Mouse (Mus musculus) lung, embryonic 15.5 days (tissue): Measurements from ENCODE around the gene Appbp2. TPM values are rescaled to one million over a fixed set of nuclear protein-coding genes. Genes with fewer than 3 reads are reported as not detected.
A peak's percentile ranks its signal among the peaks of the same experiment; 100 is the strongest.

ENCODE experiments used
- ATAC-seq: fragments of 200-750 bp; cut with Nextera tagmentation; 2 replicates; pipeline ENCODE4 v1.8.0; 2017; ENCODE audit warnings: moderate number of reproducible peaks, borderline replicate concordance; ENCODE audit not compliant: low FRiP score, low TSS enrichment; ENCODE audit errors: extremely low read depth
- H3K27ac ChIP-seq: fragments of 300-500 bp; sonication (generic); 2 replicates; pipeline ENCODE4 v1.5.1; 2015; ENCODE audit warnings: moderate library complexity, mild to moderate bottlenecking, inconsistent platforms
- H3K27me3 ChIP-seq: fragments of 300-500 bp; sonication (generic); 2 replicates; pipeline ENCODE4 v1.6.1; 2015; ENCODE audit warnings: inconsistent platforms
- H3K36me3 ChIP-seq: fragments of 300-500 bp; sonication (generic); 2 replicates; pipeline ENCODE4 v1.6.1; 2015; ENCODE audit warnings: inconsistent platforms
- H3K4me1 ChIP-seq: fragments of 300-500 bp; sonication (generic); 2 replicates; pipeline ENCODE4 v1.6.1; 2015; ENCODE audit warnings: inconsistent platforms
- H3K4me2 ChIP-seq: fragments of 300-500 bp; sonication (generic); 2 replicates; pipeline ENCODE4 v1.6.1; 2015; ENCODE audit warnings: inconsistent platforms, mild to moderate bottlenecking, moderate library complexity
- H3K4me3 ChIP-seq: fragments of 300-500 bp; sonication (generic); 2 replicates; pipeline ENCODE4 v1.5.1; 2015; ENCODE audit warnings: mild to moderate bottlenecking, inconsistent platforms
- H3K9ac ChIP-seq: fragments of 300-500 bp; sonication (generic); 2 replicates; pipeline ENCODE4 v1.6.1; 2015; ENCODE audit warnings: inconsistent platforms
- H3K9me3 ChIP-seq: fragments of 300-500 bp; sonication (generic); 2 replicates; pipeline ENCODE4 v1.6.1; 2016; ENCODE audit warnings: inconsistent platforms
- WGBS: fragments of 180-500 bp; shearing (Covaris S2); methylation state at CpG from one replicate; pipeline ENCODE4 v1.1.7; 2015; 5-methylcytosine and 5-hydroxymethylcytosine counted together
- polyA plus RNA-seq: library from polyadenylated mRNA; unstranded; fragments of >200 nt; fragmentation: Nextera tagmentation; extraction: Ambion mirVana; gene quantifications from 2 replicates; pipeline ENCODE4 v1.2.1, GENCODE M21; 2015

Appbp2 gene
- polyA plus RNA-seq, 1 experiment from 2014 or later: 43.3 TPM

GRCm38 (mm10) chr11:85139581-85140540 is 95.1 kb downstream of the Appbp2 start, which contains the start of gene Usp32:
Gene Usp32 (minus strand): TSS chr11:85140161.
- H3K4me1 ChIP-seq: peaks cover 5% of the 10 kb centered on the region
- peak; percentile 98 for ATAC-seq
- no peaks in the 10 kb centered on the region for H3K9me3 ChIP-seq
- H3K27ac ChIP-seq: peak within 1 kb of the TSS; percentile 71
- no peaks in the 10 kb centered on the region for H3K27me3 ChIP-seq
- peak within 1 kb of the TSS; percentile 79 for H3K4me2 ChIP-seq
- WGBS: under 1% methylated on average over 82 of the region's 94 CpGs
- no peaks in the 10 kb centered on the region for H3K36me3 ChIP-seq
- H3K9ac ChIP-seq: peak within 1 kb of the TSS; percentile 77
- peak within 1 kb of the TSS; percentile 98 for H3K4me3 ChIP-seq

- Histone ChIP-seq H3K36me3 (no peaks in the 10 kb centered on the region), H3K4me3 (peak overlapping the region; percentile 98), H3K9me3 (no peaks in the 10 kb centered on the region), H3K27ac (peak overlapping the region; percentile 71), H3K9ac (peak overlapping the region; percentile 77), H3K4me2 (peak overlapping the region; percentile 79), H3K4me1 (peaks cover 5% of the 10 kb centered on the region), H3K27me3 (no peaks in the 10 kb centered on the region)
- no peak for ATAC-seq
- under 1% methylated on average over 17 of the region's 17 CpGs for WGBS
Observed at GRCm38 (mm10) chr11:85138776-85139474, 96.0 kb downstream of the Appbp2 start.

Other genes starting within 250 kb of the Appbp2 start
- gene Usp32, start 95.0 kb downstream of the Appbp2 start, polyA plus RNA-seq: 3.2 and 3.4 TPM in 2 replicates
- 0.22 TPM in 1 of 2 replicates, not detected in the other for gene 1700125H20Rik, start 64.7 kb downstream of the Appbp2 start, polyA plus RNA-seq
- 19.4 and 19.8 TPM in 2 replicates for gene Ppm1d, start 76.1 kb upstream of the Appbp2 start, polyA plus RNA-seq
- 30.8 and 32.5 TPM in 2 replicates for gene Bcas3, start 118.0 kb upstream of the Appbp2 start, polyA plus RNA-seq